Mouse (Mus musculus): ENCODE data around the gene Hunk.

DNA sequence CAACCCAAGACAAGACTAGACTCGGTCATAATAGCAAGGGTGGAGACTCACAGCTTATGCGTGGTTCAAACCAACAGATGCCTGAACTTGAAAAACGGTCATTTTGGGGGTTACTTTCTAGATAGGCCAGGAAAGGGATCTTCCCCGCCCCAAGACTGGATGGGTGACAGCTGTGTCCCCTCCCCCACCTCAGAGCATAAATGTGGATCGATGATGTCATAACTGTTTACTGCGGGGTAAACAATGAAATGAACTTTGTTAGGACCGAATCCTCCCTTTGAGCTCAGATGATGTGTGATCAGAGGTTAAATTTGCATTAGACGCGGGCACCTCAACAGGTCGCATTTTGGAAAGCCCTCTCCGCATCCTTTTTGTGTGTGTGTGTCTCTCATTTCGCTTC, 967 bp upstream of the Hunk start:
- no peak for TF ChIP-seq CTCF (IDR thresholded peaks at IDR 0.05; ENCODE audit: control insufficient read depth, insufficient read depth, insufficient replicate concordance, low read depth, low read length)
- no peak for TF ChIP-seq POLR2A (IDR thresholded peaks at IDR 0.05; ENCODE audit: control insufficient read depth, low read depth, low read length)
